Mouse (Mus musculus): Measurements from ENCODE around the gene Gabbr2.

Gabbr2 gene

GRCm38 (mm10) chr4:46914606-46915005 lies 77.1 kb downstream of the Gabbr2 start:
- DNase-seq: no peak

- DNase-seq: no peak
Observed at GRCm38 (mm10) chr4:46906036-46906691, 85.5 kb downstream of the Gabbr2 start.

GRCm38 (mm10) chr4:46905152-46905551 lies 86.5 kb downstream of the Gabbr2 start:
- no peak for DNase-seq

- DNase-seq: no peak
Observed at GRCm38 (mm10) chr4:46904129-46904528, 87.5 kb downstream of the Gabbr2 start.

GRCm38 (mm10) chr4:46898546-46898945 lies 93.1 kb downstream of the Gabbr2 start:
- no peak for DNase-seq

GRCm38 (mm10) chr4:46897634-46898399 lies 93.9 kb downstream of the Gabbr2 start:
- DNase-seq: no peak

GRCm38 (mm10) chr4:46894144-46894543 lies 97.5 kb downstream of the Gabbr2 start:
- no peak for DNase-seq

- DNase-seq: no peak
Observed at GRCm38 (mm10) chr4:46889175-46889574, 102.5 kb downstream of the Gabbr2 start.

GRCm38 (mm10) chr4:46885627-46886383 lies 105.9 kb downstream of the Gabbr2 start:
- no peak for DNase-seq

GRCm38 (mm10) chr4:46884132-46884531 lies 107.5 kb downstream of the Gabbr2 start:
- no peak for DNase-seq

- DNase-seq: no peak
Observed at GRCm38 (mm10) chr4:46883546-46883945, 108.1 kb downstream of the Gabbr2 start.

GRCm38 (mm10) chr4:46883047-46883446 lies 108.6 kb downstream of the Gabbr2 start:
- DNase-seq: no peak

- DNase-seq: no peak
Observed at GRCm38 (mm10) chr4:46881271-46881670, 110.4 kb downstream of the Gabbr2 start.

GRCm38 (mm10) chr4:46879943-46880342 lies 111.7 kb downstream of the Gabbr2 start:
- no peak for DNase-seq

- DNase-seq: no peak
Observed at GRCm38 (mm10) chr4:46872750-46873149, 118.9 kb downstream of the Gabbr2 start.

GRCm38 (mm10) chr4:46870157-46870556 lies 121.5 kb downstream of the Gabbr2 start:
- DNase-seq: no peak

- DNase-seq: no peak
Observed at GRCm38 (mm10) chr4:46869380-46869779, 122.3 kb downstream of the Gabbr2 start.

GRCm38 (mm10) chr4:46868921-46869320 lies 122.8 kb downstream of the Gabbr2 start:
- DNase-seq: no peak

- peak; percentile 44 for DNase-seq
Observed at GRCm38 (mm10) chr4:46868181-46868580, 123.5 kb downstream of the Gabbr2 start.

- no peak for DNase-seq
Observed at GRCm38 (mm10) chr4:46867779-46868178, 123.9 kb downstream of the Gabbr2 start.

GRCm38 (mm10) chr4:46866070-46866469 lies 125.6 kb downstream of the Gabbr2 start:
- DNase-seq: no peak

GRCm38 (mm10) chr4:46863721-46864120 lies 128.0 kb downstream of the Gabbr2 start:
- DNase-seq: no peak

GRCm38 (mm10) chr4:46862677-46863076 lies 129.0 kb downstream of the Gabbr2 start:
- DNase-seq: no peak

GRCm38 (mm10) chr4:46860586-46860985 lies 131.1 kb downstream of the Gabbr2 start:
- DNase-seq: peak; percentile 58
